Mouse (Mus musculus) left cerebral cortex, postnatal 36 days (tissue): ENCODE results near the gene Cyp2e1. TPM values are rescaled to one million over a fixed set of nuclear protein-coding genes. Genes with fewer than 3 reads are reported as not detected.

Experiments used
- DNase-seq, 2 experiments: peaks; one replicate each; pipeline ENCODE4 v3.0.0; 2021 to 2022; ENCODE audit warnings: low spot score in 2 of 2, mixed read lengths in 1 of 2
- intact Hi-C: fragments of 180-260 bp; cut with DNase I; formaldehyde crosslinking; loops from one replicate; pipeline ENCODE4 v1.15.1; 2025
- total RNA-seq, 2 experiments: library from RNA; stranded (reverse); gene quantifications; 2 replicates each; pipeline ENCODE4 v1.2.3; 2021

The Cyp2e1 gene
- total RNA-seq, 2 experiments from 2014 or later = not detected

- intact Hi-C loops = no loop called here
Measured at GRCm38 (mm10) chr7:140798212-140798611, 34.7 kb downstream of the Cyp2e1 start.

DNA sequence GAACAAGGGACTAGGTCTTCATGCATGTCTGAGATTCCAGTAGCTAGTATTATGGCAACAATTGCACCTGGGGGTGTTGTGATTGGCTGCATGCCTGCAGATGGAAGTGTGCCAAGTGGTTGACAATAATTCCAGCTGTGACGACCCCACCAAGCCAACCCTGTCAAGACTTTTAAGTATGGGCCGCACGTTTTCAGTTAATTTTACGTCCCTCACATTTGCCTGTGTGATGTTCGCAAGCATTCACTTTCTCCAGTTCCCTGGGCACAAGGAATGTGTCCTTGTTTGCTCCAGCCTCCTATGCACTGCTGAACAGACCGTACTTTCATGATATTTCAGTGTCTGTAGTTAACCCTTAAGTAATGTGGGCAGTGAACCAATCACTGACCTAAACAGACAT lies 39.1 kb downstream of the Cyp2e1 start:
- intact Hi-C loops = no loop called here
- DNase-seq = no peak

More at GRCm38 (mm10) chr7:140798212-140798611, 34.7 kb downstream of the Cyp2e1 start:
- no peak for DNase-seq

DNA sequence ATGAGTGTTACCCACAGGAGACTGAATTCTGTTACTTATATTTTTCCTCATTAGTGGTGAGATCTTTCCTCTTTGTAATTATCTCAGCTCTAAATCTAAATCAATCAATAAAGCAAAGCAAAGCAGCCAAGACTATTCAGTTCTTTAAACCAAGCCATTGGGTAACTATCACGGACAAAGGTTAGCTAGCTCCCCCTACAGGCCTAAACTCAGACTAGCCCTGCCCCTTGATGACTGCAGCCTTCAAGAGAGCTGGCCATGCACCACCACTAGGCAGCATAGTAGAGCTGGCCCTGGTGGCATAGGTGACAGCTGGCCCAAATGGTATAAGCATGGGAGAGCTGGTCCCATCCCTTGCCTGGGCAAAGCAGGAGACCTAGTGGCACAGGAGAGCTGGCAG lies 42.2 kb downstream of the Cyp2e1 start:
- intact Hi-C loops = no loop called here
- DNase-seq = peak; percentile 39 to 47

- DNase-seq = no peak
- intact Hi-C loops = no loop called here
Measured at GRCm38 (mm10) chr7:140810496-140810895, 47.0 kb downstream of the Cyp2e1 start.

GRCm38 (mm10) chr7:140811714-140812113 lies 48.2 kb downstream of the Cyp2e1 start:
- no peak for DNase-seq
- intact Hi-C loops = no loop called here

GRCm38 (mm10) chr7:140812850-140813249 lies 49.3 kb downstream of the Cyp2e1 start:
- intact Hi-C loops = no loop called here
- DNase-seq = no peak

GRCm38 (mm10) chr7:140820173-140820572 lies 56.6 kb downstream of the Cyp2e1 start:
- intact Hi-C loops = no loop called here
- no peak for DNase-seq

DNA sequence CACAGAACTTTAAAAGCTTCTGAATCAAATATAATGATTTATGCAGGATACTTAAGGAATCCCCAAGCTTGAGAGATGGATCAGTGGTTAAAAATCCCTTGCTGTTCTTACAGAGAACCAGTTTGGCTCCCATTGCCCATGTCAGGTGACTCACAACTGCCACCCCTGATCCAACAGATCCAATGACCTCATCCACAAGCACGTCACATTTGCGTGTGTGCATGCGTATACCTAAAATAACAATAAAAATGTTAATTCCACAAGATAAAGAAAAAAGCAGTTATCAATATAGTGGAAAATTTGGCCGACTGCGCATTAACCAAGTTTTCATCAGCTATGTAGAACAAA lies 57.7 kb downstream of the Cyp2e1 start:
- intact Hi-C loops = no loop called here
- no peak for DNase-seq

DNA sequence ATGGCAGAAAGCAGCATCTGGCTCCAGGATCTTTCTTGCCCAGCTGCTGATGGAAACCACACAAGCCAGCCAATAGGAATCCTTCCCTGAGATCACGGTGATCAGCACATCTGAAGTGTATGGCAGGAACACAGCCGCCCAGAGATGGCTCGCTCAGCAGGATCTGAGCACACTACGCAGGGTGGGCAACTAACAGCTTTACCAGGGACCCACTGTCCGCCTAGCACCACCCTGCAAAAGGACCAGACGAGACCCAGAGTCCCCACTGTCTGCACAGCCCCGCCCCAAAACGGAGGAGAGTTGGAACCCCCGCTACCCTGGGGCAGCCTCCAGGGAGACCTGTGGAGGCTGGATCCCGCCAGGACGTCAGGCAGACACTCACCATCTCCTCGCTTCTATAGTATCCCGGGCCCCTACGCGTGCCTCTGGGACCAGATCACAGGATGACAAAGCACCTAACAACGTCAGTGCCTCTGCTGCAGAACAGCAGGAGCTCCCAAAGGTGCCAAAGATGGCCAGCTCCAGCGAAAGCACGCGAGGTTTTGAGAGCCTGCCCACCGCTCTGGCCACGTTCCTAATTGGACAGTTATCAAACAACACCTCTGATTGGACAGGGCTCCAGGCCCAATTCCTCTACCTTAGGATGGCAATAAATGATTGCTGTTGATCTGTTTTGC lies 58.3 kb downstream of the Cyp2e1 start, which contains the start of gene Zfp941:
Gene Zfp941 (minus strand): TSS at position 526 of the 677 bp plus-strand sequence.
- intact Hi-C loops = no loop called here
- peak; percentile 61 to 75 for DNase-seq

- intact Hi-C loops = no loop called here
- no peak for DNase-seq
Measured at GRCm38 (mm10) chr7:140822731-140823130, 59.2 kb downstream of the Cyp2e1 start.

Other genes with a start within 250 kb of the Cyp2e1 start
- not detected for gene Olfr538, start 195.9 kb upstream of the Cyp2e1 start, total RNA-seq
- under 1 TPM; 0.05 to 0.36 TPM for gene Olfr46, start 162.5 kb upstream of the Cyp2e1 start, total RNA-seq
- not detected for gene Olfr61, start 134.8 kb upstream of the Cyp2e1 start, total RNA-seq
- not detected for gene Olfr53, start 117.3 kb upstream of the Cyp2e1 start, total RNA-seq
- under 1 TPM in 1 of 2 experiments, not detected in 1; 0.07 TPM for gene Olfr539, start 103.8 kb upstream of the Cyp2e1 start, total RNA-seq
- gene Olfr45, start 81.8 kb upstream of the Cyp2e1 start, total RNA-seq = not detected
- gene Olfr541, start 66.5 kb upstream of the Cyp2e1 start, total RNA-seq = not detected
- under 1 TPM; 0.22 to 0.54 TPM for gene Syce1, start 24.1 kb downstream of the Cyp2e1 start, total RNA-seq
- 10 to 100 TPM; 22.2 to 31.0 TPM for gene Zfp941, start 58.4 kb downstream of the Cyp2e1 start, total RNA-seq
- 1 to 10 TPM; 2.1 to 8.4 TPM for gene Urah, start 71.3 kb downstream of the Cyp2e1 start, total RNA-seq
- not detected for gene Scgb1c1, start 81.8 kb downstream of the Cyp2e1 start, total RNA-seq
- not detected for gene Odf3, start 84.1 kb downstream of the Cyp2e1 start, total RNA-seq
- 1 to 10 TPM in 1 of 2 experiments, not detected in 1; 2.3 TPM for gene Gm45785, start 92.6 kb downstream of the Cyp2e1 start, total RNA-seq
- gene Ric8a, start 93.2 kb downstream of the Cyp2e1 start, total RNA-seq = 10 to 100 TPM; 68.2 to 68.7 TPM
- 10 to 100 TPM; 22.5 to 27.3 TPM for gene Bet1l, start 93.8 kb downstream of the Cyp2e1 start, total RNA-seq
- 100 to 1,000 TPM; 106 to 113 TPM for gene Psmd13, start 118.2 kb downstream of the Cyp2e1 start, total RNA-seq
- 10 to 100 TPM; 73.1 to 78.5 TPM for gene Sirt3, start 118.6 kb downstream of the Cyp2e1 start, total RNA-seq
- not detected for gene Cox8b, start 136.7 kb downstream of the Cyp2e1 start, total RNA-seq
- gene Nlrp6, start 157.2 kb downstream of the Cyp2e1 start, total RNA-seq = under 1 TPM; 0.47 to 0.54 TPM
- 1 to 10 TPM; 3.3 to 5.8 TPM for gene Pgghg, start 177.7 kb downstream of the Cyp2e1 start, total RNA-seq
- not detected for gene Ifitm5, start 186.6 kb downstream of the Cyp2e1 start, total RNA-seq
- gene Gm45717, start 192.2 kb downstream of the Cyp2e1 start, total RNA-seq = not detected
- 10 to 100 TPM; 12.3 to 14.0 TPM for gene Ifitm2, start 192.2 kb downstream of the Cyp2e1 start, total RNA-seq
- 1 to 10 TPM; 3.6 to 4.2 TPM for gene Ifitm1, start 203.5 kb downstream of the Cyp2e1 start, total RNA-seq
- gene Ifitm3, start 247.0 kb downstream of the Cyp2e1 start, total RNA-seq = 10 to 100 TPM in 1 of 2 experiments, 1 to 10 TPM in 1; 9.6 to 14.3 TPM